Mouse (Mus musculus) embryo, embryonic 9.5 days (tissue): ENCODE results near the gene Rnf182.

Experiments
- DNase-seq: peaks from one replicate; pipeline ENCODE4 v3.0.0-alpha.2; 2017; ENCODE audit errors: extremely low spot score

Gene Rnf182

DNA sequence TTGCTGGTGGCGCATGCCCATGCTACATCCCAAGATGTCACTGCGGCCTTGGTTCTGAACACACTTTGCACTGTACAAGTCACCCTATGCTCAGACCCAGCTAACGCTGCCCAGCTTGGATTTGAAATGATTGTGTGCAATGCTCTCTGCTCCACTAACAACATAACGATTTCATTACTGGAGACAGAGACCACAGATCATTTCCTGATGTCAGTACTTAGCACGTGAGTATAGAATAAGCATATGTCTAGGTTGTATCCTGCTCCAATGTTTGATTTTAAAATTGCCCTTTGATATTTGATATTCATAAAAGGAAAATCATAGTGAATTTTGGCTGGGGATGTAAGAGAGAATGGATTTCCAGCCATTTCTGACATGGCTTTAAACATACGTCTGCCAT is 3.5 kb upstream of the Rnf182 start:
- no peak for DNase-seq

GRCm38 (mm10) chr13:43614667-43615066 is 843 bp upstream of the Rnf182 start:
- no peak for DNase-seq

DNA sequence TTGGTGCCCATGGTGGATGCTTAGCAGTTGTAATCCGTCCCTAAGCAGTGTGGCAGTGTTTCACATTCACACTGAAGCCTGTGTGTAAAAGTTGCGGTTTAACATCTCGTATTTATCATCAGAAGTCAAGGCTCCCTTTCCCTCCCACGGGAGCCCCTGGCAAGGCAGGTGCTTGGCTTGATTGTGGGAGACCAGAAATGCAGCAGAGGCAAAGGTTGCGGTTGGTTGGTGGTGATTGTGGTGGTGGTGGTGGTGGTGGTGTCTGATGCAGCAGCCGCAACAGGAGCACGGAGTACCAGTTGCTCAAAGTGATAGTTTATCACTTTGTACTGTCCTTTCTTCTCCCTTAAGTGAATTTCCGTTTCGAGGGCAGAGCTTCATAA is 325 bp upstream of the Rnf182 start:
- no peak for DNase-seq

GRCm38 (mm10) chr13:43616551-43616950 is 1.0 kb downstream of the Rnf182 start:
- peak; percentile 10 for DNase-seq

- DNase-seq, result no peak
These were observed 4.2 kb downstream of the Rnf182 start for GRCm38 (mm10) chr13:43619550-43620175.

GRCm38 (mm10) chr13:43627922-43628321 is 12.4 kb downstream of the Rnf182 start:
- no peak for DNase-seq

- no peak for DNase-seq
These were observed 14.3 kb downstream of the Rnf182 start for GRCm38 (mm10) chr13:43629785-43630184.

DNA sequence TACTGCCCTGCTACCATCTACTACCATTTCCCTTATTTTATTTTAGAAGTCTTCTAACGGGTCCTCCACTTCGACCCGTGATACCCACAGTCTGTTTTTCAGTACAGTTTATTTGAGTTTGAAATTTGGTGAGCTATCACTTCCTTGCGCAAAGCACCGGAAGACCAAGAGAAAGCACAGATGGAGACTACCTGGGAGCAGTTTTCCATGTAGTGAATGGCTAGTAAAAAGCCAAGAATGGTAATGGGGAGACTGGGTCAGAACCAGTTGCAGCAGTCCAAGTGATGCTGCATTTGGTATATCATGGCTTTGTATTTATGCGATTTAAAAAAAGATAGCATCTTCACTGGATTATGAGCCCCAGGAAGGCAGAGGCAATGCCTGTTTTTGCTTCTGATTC is 15.8 kb downstream of the Rnf182 start:
- DNase-seq, result no peak

DNA sequence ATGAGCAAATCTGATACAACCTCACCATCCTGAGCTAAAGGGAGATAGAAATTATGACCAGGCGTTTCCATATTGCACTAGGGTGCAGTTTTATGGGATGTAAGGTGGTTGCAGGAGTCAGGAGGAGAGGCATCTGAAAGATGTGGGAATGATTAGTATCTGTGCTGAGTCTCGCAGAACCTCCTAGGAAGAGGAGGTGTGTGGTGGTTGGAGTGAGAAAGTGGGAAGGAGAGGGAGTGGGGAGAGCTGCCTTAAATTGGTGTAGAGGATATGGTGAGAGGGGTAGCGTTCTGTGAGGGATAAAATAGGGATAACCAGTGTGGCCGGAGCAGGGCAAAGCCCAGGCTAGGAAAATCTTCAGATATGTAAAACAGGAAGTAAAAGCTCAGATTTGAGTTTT is 17.5 kb downstream of the Rnf182 start:
- DNase-seq, result no peak

DNA sequence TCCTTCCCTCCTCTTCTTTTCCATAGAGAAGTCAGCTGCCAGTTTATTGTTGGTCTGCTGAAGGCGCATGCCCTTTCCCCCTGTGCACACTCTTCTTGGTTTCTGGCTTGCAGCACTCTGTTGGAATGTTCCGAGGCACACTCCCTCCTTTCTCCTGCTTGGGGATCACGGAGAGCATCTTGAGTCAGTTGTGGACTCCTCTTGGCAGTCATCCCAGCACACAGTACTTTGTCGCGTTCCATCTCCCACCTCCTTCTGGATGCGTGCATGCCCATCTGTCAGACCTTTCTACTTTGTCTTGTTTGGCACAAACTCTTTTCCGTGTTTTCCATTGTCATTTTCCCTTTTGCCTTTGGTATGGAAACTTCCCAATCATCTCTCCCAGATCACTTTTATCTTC is 22.2 kb downstream of the Rnf182 start:
- no peak for DNase-seq

DNA sequence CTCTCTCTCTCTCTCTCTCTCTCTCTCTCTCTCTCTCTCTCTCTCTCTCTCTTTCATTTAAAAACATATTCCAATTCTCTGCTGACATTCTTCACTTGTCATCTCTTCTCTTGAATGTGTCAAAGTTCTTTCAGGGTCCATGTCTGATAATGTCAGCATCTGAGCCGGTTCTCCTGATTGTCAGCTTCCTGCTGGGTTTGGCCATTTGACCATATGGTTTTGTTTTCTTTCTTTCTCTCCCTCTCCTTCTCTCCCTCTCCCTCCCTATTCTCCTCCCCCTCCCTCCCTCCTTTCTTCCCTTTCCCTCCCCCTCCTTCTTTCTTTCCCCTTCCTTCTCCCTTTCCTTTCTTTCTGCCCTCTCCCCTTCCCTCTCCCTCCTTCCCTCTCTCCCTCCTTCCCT is 29.5 kb downstream of the Rnf182 start:
- no peak for DNase-seq

DNA sequence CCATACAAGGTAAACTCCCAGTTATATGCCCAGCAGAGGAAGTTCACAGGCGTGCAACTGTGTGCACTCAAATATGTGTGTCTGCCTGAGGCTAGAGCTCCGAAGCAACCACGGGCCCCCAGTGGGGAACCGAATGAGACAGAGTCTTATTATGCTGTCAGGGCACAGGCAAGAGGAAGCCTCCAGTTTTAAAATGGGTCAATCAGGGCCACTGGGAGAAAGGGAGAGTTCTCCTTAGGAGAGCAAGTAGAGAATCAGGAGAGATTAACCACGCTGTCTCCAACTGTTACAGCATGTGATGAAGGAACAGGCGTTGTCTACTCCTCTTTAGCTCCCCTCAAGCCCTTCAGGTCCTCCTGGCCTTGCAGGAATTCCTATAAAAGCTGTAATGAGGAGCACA is 33.0 kb downstream of the Rnf182 start:
- DNase-seq, result no peak

GRCm38 (mm10) chr13:43651277-43651676 is 35.8 kb downstream of the Rnf182 start:
- DNase-seq, result no peak

DNA sequence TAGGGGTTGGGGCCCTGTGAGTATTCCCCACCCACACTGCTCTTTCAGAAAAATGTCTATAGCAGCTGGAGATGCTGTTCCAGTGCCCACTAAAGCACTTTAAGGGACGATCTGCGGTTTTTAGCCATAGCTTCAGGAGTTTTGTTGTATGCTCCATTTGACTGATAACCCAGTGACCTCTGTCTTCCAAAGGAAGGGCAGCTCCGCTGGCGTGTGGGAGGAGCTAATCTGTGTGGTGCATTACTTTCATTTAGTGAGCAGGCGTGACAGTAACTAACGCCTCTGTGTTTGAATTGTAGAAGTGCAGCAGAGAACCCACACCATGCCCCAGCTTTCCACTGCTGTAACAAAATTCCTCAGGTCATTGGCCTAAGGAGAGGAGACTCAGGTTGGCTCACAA is 38.6 kb downstream of the Rnf182 start:
- DNase-seq, result no peak

- DNase-seq, result no peak
These were observed 47.7 kb downstream of the Rnf182 start for GRCm38 (mm10) chr13:43663225-43663624.

- DNase-seq, result no peak
These were observed 50.6 kb downstream of the Rnf182 start for GRCm38 (mm10) chr13:43666130-43666529.

DNA sequence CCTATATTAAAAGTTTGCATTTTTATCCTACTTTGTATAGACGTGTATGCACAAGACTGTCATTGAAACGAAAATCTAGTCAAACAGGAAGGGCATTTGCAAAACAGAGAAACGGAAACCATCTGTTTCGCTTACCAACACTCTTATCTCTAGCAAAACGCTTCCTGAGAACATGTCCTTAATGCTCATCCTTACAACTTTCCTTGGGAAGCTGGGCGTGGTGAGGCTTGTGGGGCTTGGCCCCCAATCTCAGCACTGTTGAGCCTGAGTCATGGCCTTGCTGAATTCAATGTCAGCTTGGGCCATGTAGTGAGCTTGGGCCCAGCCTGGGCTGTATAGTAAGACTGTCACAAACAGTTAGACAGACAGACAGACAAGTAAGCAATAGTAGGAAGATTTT is 51.4 kb downstream of the Rnf182 start:
- DNase-seq, result no peak

GRCm38 (mm10) chr13:43677159-43677882 is 61.8 kb downstream of the Rnf182 start:
- DNase-seq, result no peak

DNA sequence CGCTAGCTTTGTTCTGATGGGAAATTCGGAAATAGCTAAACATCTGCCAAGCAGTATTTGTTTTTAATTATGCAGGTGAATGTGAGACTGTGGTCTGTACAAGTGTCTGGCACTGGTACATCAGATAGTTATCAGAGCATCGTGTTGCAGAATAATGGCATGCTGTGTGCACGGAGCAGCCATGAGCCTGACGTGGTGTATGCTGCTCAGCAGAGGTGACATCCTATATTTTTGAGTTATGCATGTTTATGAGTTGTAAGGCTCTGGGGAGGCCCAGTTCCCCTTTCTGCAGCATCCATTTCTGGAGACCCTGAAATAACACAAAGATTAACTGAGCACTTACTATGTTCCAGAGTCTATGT is 62.4 kb downstream of the Rnf182 start:
- DNase-seq, result no peak

- no peak for DNase-seq
These were observed 69.0 kb downstream of the Rnf182 start for GRCm38 (mm10) chr13:43684499-43684994.

DNA sequence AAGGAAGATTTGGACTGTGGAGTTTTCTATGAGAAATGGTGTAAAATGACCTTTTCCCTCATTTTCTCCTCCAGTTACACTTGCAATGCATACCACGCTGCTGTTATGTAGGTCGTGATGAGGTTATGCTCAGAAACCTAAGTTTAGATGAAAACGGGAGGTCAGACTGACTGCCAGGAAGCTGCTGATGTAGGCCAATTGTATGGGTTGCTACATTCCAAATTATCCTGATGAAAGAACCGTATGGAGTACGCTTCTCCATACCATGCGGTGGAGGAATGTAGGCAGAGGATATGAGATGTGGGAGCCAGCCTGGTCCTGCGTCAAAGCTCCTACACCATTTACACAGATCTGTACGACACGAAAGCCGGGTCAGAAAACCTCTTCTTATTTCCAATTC is 72.6 kb downstream of the Rnf182 start:
- DNase-seq, result no peak

- DNase-seq, result no peak
These were observed 76.2 kb downstream of the Rnf182 start for GRCm38 (mm10) chr13:43691755-43692154.

- DNase-seq, result no peak
These were observed 80.0 kb downstream of the Rnf182 start for GRCm38 (mm10) chr13:43695521-43695920.

GRCm38 (mm10) chr13:43696011-43696410 is 80.5 kb downstream of the Rnf182 start:
- DNase-seq, result no peak
